Mouse (Mus musculus): ENCODE data around the gene H2-DMb2.

DNA sequence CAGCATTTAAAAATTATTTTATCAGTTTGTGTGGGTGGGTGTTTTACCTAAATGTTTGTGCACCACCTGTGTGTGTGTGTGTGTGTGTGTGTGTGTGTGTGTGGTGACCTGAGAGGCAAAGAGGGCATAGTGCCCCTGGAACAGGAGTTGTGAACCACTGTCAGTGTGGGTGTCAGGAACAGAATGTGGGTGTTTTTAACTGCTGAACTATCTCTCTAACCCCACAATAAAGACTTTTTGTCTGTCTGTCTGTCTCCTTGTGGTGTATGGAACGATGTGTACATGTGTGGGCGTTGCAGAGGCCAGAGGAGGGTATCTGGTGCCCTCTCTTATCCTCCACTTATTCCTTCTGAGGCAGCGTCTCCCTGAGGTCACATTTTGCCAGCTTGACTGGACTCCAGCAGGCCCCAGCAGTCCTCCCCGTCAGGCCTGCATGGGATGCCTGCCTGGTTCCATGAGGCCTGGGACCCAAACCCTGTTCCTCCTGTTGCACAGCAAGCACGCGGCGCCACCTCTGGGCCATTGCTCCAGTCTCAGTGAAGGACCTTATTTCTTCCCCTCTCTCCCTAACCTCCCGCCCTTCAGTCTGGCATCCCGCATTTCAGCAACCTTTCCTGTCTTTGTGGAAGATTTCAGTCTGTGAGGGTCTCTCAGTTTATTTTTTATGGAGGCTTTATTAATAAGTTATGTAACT lies 21.2 kb downstream of the H2-DMb2 start:
- no peak for TF ChIP-seq TAL1 (IDR thresholded peaks at IDR 0.05; ENCODE audit: low read length)
- TF ChIP-seq GATA1 (IDR thresholded peaks at IDR 0.05; ENCODE audit: low read length), result no peak
